Mouse (Mus musculus): Measurements from ENCODE around the gene Prtg.

Prtg gene

DNA sequence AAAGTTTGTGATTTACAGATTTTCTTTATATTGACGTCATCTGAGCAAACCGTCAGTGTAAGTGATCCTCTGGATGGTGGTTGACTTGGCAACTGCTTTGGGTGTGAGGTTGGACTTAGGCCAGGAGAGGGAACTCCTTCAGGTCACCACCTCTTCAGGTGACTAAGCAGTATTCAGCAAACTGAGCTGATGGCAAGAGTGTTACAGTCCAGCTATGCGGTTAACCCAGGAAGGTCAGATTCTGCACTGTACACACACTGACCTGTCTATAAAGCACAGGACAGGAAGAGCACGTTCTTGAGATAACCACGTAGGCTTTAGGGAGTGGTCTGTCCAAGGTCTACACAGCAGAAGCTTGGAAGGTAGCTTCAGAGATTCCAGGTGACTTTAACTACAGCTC is 3.9 kb downstream of the Prtg start:
- DNase-seq: no peak

GRCm38 (mm10) chr9:72812091-72812490 is 5.4 kb downstream of the Prtg start:
- no peak for DNase-seq

- peak; percentile 4 for DNase-seq
Measured at GRCm38 (mm10) chr9:72812594-72813570, 6.2 kb downstream of the Prtg start.

GRCm38 (mm10) chr9:72825511-72825910 is 18.8 kb downstream of the Prtg start:
- no peak for DNase-seq

DNA sequence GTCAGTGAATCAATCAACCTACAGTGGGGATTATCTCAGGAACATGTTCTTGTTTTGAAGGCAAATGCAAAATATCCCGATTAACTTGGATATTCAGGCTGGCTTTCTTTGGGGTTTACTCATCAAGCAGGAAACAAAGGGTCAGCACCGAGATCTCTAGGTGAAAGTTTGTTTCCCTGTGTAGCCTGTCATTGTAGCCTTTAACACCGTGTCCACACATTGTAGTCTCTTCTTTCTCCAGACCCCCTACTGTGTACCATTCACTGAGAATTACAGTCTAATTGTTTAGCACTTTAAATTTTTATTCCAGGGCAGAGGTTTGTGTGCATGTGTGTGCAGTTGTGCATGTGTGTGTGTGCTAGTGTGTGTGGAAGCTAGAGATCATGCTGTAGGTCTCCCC is 19.3 kb downstream of the Prtg start:
- no peak for DNase-seq

GRCm38 (mm10) chr9:72828616-72829257 is 22.1 kb downstream of the Prtg start:
- DNase-seq: no peak

- DNase-seq: no peak
Measured at GRCm38 (mm10) chr9:72833992-72834696, 27.5 kb downstream of the Prtg start.

DNA sequence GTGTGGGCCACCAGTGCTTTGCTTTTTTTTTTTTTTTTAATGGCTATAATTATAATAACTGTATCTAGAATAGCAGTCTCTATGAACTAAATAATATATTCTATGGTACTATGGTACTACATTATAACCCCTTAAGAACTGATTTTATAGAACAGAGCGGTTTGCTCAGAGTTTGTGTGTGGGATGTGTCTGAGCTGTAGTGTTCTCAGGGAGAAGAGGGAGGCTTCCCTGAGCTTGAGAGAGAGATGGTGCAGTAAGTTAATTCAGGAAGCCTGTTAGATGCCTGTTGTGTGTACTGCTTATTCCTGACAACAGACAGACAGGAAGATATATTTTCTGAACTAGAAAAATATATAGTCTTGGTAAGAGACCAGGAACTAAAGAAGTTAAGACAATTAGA is 28.3 kb downstream of the Prtg start:
- no peak for DNase-seq

GRCm38 (mm10) chr9:72836708-72837495 is 30.2 kb downstream of the Prtg start:
- DNase-seq: no peak

- DNase-seq: no peak
Measured at GRCm38 (mm10) chr9:72837598-72838160, 31.0 kb downstream of the Prtg start.

GRCm38 (mm10) chr9:72838256-72838655 is 31.6 kb downstream of the Prtg start:
- no peak for DNase-seq

DNA sequence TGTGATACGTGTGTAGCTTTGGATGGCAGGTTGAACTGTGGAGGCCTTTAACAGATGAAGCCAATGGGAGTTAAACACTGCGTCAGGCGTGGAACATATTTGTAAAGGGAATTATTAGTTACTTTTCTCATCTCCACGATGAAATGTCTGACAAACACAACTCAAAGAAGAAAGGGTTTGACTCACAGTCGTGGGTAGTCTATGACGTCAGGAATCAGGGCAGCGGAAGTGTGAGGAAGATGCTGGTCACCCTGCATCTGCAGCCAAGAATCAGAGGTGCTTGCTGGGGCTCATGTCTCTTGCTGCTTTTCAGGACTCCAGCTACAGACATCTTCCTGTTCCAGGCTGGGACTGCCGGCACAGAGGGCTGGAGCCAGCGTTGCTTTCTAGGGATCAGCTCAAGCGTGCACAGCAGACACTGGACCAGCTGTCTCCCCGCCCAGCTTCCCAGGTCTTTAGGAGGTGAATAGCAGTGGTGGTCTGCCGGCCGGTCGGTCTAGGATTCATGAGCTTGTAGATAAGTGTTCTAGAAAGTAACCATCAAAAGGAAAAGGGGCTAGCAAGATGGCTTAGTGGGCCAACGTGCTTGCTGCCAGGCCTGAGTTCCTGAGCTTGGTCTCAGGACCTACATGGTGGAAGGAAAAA is 32.8 kb downstream of the Prtg start:
- no peak for DNase-seq

GRCm38 (mm10) chr9:72844496-72844895 is 37.8 kb downstream of the Prtg start:
- no peak for DNase-seq

- DNase-seq: no peak
Measured at GRCm38 (mm10) chr9:72846160-72846559, 39.5 kb downstream of the Prtg start.

DNA sequence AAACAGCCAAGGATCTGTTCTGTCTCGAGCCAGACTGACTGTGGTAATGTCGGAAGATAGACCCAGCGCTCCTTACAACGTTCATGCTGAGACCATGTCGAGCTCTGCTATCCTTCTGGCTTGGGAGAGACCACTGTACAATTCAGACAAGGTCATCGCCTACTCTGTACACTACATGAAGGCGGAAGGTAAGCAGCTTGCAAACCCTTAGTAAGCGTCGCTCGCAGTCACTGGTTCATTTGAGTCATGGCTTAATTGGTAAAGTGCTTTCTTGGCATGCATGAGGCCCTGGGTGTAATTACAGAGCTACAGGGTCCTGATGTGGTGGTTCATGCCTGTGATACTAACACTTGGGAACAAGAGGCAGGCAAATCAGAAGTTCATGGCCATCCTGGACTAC is 44.9 kb downstream of the Prtg start:
- DNase-seq: no peak

GRCm38 (mm10) chr9:72851979-72852378 is 45.3 kb downstream of the Prtg start:
- no peak for DNase-seq

DNA sequence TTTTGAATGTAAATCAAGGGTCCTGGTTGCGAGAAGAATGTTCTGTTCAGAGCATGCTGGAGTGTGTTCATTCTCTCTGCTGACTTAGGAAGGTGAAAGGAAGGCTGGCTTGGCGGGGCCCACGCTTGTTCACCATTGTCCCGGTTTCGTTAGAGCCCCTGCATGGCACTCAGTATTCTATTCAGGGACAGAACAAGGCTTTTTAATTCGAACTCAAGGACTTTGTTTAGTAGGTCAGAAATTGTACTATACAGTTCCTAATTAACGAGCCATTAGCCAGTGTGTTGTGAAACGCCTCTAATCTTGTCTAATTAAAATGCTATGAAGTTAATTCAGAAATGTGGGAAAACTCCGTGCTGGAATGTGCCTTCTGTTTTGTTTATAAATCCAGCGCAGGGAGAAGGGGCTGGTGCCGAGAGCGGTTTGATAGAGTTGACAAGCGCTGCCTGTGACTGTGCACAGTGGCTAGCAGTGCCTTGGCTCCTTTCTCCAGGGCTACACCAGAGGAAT is 47.1 kb downstream of the Prtg start:
- no peak for DNase-seq

- no peak for DNase-seq
Measured at GRCm38 (mm10) chr9:72856721-72857120, 50.0 kb downstream of the Prtg start.

DNA sequence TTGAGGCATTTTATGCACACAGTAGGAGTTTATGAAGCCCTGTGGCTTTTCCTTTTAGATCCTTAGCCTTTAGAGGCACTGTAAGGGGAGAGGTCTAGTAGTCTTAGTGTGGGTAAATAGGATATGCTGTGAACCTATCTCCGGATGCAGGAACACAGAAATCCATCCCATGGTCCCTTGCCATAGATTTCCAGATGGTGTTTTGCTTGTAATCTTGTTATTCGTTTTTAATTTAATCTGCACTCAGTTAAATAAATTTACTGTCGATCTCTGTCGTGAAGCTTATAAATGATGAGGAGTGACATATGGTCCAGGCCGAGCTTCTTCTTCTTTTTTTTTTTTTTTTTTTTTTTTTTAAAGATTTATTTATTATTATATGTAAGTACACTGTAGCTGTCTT is 54.1 kb downstream of the Prtg start:
- DNase-seq: no peak

DNA sequence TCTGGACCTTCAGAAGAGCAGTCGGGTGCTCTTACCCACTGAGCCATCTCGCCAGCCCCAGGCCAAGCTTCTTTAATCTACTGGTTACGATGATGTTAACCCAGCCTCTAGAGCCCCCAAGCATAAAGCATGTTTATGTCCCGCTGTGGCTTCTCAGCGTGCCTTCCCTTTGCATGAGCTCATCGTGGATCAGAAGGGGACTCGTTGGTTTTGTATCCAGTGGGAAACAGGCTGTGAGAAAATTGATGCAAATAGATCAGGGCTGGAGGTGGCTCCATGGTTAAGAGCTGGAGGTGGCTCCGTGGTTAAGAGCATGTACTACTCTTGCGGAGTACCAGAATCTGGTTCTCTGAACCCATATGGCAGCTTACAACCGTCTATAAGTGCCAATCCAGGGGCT is 54.6 kb downstream of the Prtg start:
- no peak for DNase-seq

GRCm38 (mm10) chr9:72862186-72862585 is 55.5 kb downstream of the Prtg start:
- DNase-seq: no peak

- DNase-seq: no peak
Measured at GRCm38 (mm10) chr9:72862955-72863354, 56.3 kb downstream of the Prtg start.
